Mouse (Mus musculus) thymus, adult 2 months (tissue): Measurements from ENCODE around the gene Pif1.

Experiments used
- CTCF ChIP-seq: fragments of 200-500 bp; IDR thresholded peaks from 2 replicates; pipeline ENCODE4 v1.5.1; 2012; ENCODE audit warnings: mild to moderate bottlenecking, control low read depth, low read length, moderate library complexity, borderline replicate concordance; ENCODE audit not compliant: control insufficient read depth, poor library complexity, insufficient read depth; ENCODE audit errors: extremely low read depth
- POLR2A ChIP-seq: fragments of 200-500 bp; IDR thresholded peaks from 2 replicates; pipeline ENCODE4 v1.6.1; 2012; ENCODE audit warnings: mild to moderate bottlenecking, low read length, control low read depth, moderate library complexity; ENCODE audit not compliant: control insufficient read depth, poor library complexity, insufficient read depth; ENCODE audit errors: extremely low read depth

DNA sequence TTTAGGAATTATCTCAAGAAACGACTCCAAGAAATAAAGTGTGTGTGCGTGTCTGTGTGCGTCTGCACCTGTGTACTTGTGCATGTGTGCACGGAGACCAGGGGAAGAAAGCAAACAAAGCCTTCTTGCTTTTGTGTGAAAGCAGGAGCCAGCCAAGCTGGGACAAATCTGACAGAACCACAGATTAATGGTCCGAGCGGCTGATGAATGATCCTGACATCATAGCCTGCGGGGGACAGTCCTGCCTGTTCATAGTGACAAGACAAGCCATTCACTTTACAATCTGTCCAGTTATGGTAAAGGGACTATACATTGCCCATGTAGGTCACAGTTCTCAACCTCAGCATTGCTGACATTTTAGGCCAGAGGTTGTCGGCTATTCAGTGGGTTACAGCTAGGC, 38.6 kb upstream of the Pif1 start:
- TF ChIP-seq CTCF: no peak
- TF ChIP-seq POLR2A: no peak
